Mouse (Mus musculus) spleen, adult 10 weeks (tissue): ENCODE data around the gene Mdfic. TPM values are rescaled to one million over a fixed set of nuclear protein-coding genes. Genes with fewer than 3 reads are reported as not detected.

Experiments used
- polyA plus RNA-seq: library from polyadenylated mRNA; stranded (reverse); fragments of 350-450 nt; fragmentation: Illumina TruSeq; extraction: RNeasy Lipid Tissue Mini Kit (QIAGEN cat#74804); gene quantifications from one replicate; pipeline ENCODE4 v1.2.3, GENCODE M21; 2015; ENCODE audit warnings: low replicate concordance; ENCODE audit not compliant: insufficient read depth

Gene Mdfic
- 36.4 TPM for polyA plus RNA-seq

GRCm38 (mm10) chr6:15720461-15720817 lies at the start of gene Mdfic:
Mdfic (plus strand) TSS chr6:15720661.

